Mouse (Mus musculus): Measurements from ENCODE around the gene Ddx49. TPM values are rescaled to one million over a fixed set of nuclear protein-coding genes. Genes with fewer than 3 reads are reported as not detected.

Ddx49 gene
- polyA plus RNA-seq, 1 experiment from 2014 or later = 53.7 TPM

- H3K36me3 ChIP-seq (ENCODE audit: poor library complexity, severe bottlenecking) = peaks cover 54% of the 10 kb centered on the region
- H3K4me2 ChIP-seq = peak within 1 kb of the TSS; percentile 81
- ATAC-seq = peak; percentile 48
These were observed 13.6 kb upstream of the Ddx49 start, which contains the start of gene Cers1 for GRCm38 (mm10) chr8:70315624-70316510. Gene Cers1 (plus strand): TSS chr8:70315775.

GRCm38 (mm10) chr8:70313399-70313798 is 11.1 kb upstream of the Ddx49 start:
- H3K4me2 ChIP-seq = no peak overlapping the region
- no peaks in the 10 kb centered on the region for H3K27me3 ChIP-seq
- H3K9me3 ChIP-seq (replicated peaks) = no peaks in the 10 kb centered on the region
- H3K9ac ChIP-seq = no peak overlapping the region; the same call in 1 of the 2 replicates
- peaks cover 55% of the 10 kb centered on the region for H3K36me3 ChIP-seq (ENCODE audit: poor library complexity, severe bottlenecking)
- H3K27ac ChIP-seq = no peak overlapping the region
- H3K4me1 ChIP-seq = peaks cover 37% of the 10 kb centered on the region
- 94% methylated on average over 2 of the region's 2 CpGs for WGBS
- no peak for ATAC-seq
- H3K4me3 ChIP-seq = no peak overlapping the region

More at GRCm38 (mm10) chr8:70315624-70316510, 13.6 kb upstream of the Ddx49 start, which contains the start of gene Cers1:
- no peaks in the 10 kb centered on the region for H3K9me3 ChIP-seq (replicated peaks)
- H3K4me3 ChIP-seq = peak within 1 kb of the TSS; percentile 61
- H3K9ac ChIP-seq = peak within 1 kb of the TSS; percentile 85
- peaks cover 38% of the 10 kb centered on the region for H3K4me1 ChIP-seq
- 1% methylated on average over 65 of the region's 66 CpGs for WGBS
- H3K27ac ChIP-seq = peak within 1 kb of the TSS; percentile 95
- no peaks in the 10 kb centered on the region for H3K27me3 ChIP-seq

DNA sequence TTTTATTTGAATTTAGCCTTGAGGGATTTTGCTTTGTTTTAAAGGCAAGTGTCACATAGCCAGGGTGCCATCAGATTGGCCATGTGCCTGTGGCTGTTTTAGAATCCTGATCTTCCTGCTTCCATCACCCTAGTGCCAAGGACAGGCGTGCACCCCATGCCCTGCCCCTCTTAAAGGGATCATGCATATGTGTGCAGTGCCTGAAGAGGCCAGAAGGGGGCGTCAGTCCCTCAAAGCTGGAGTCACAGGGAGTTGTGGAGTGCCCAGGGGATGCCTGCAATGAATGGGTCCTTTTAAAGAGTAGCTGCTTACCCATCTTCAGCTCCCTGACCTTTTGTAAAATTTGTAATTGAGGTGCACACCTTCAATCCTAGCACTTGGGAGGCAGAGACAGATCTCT is 7.0 kb upstream of the Ddx49 start:
- H3K36me3 ChIP-seq (ENCODE audit: poor library complexity, severe bottlenecking) = peaks cover 92% of the 10 kb centered on the region
- H3K9me3 ChIP-seq (replicated peaks) = no peaks in the 10 kb centered on the region
- H3K4me2 ChIP-seq = no peak overlapping the region
- 28% methylated on average over 2 of the region's 2 CpGs for WGBS
- H3K4me3 ChIP-seq = no peak overlapping the region
- no peaks in the 10 kb centered on the region for H3K27me3 ChIP-seq
- no peak overlapping the region for H3K9ac ChIP-seq
- no peak overlapping the region for H3K27ac ChIP-seq
- H3K4me1 ChIP-seq = no peaks in the 10 kb centered on the region
- ATAC-seq = no peak

DNA sequence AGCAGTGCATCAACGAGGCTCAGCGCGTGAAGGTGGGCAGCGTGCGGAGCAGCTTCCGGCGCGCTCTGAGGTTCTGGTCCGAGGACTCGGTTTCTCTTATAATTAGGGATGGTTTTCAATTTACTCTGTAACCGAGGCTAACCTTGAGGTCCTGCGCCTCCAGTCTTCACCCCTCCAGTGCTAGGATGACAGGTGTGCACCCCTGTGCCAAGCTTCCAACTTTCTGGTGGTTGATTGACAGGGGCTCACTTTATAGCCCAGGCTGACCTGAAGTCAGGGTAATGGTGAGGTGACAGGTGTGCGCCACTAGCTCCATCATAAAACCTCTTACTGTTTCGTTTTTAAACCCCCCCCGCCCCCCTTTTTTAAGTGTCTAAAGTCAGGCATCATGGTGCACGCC is 612 bp upstream of the Ddx49 start:
- H3K4me3 ChIP-seq = peak overlapping the region; percentile 65
- WGBS = 5% methylated on average over 16 of the region's 16 CpGs
- peak overlapping the region; percentile 98 for H3K4me2 ChIP-seq
- H3K9me3 ChIP-seq (replicated peaks) = no peaks in the 10 kb centered on the region
- H3K36me3 ChIP-seq (ENCODE audit: poor library complexity, severe bottlenecking) = peaks cover 51% of the 10 kb centered on the region
- ATAC-seq = peak; percentile 34
- peak overlapping the region; percentile 84 for H3K9ac ChIP-seq
- H3K27ac ChIP-seq = peak overlapping the region; percentile 5; the same call in 1 of the 2 replicates
- H3K4me1 ChIP-seq = peaks cover 22% of the 10 kb centered on the region
- H3K27me3 ChIP-seq = no peaks in the 10 kb centered on the region

- H3K9ac ChIP-seq = no peak overlapping the region
- no peak for ATAC-seq
- H3K36me3 ChIP-seq (ENCODE audit: poor library complexity, severe bottlenecking) = peaks cover 53% of the 10 kb centered on the region
- no peaks in the 10 kb centered on the region for H3K9me3 ChIP-seq (replicated peaks)
- 86% methylated on average over 3 of the region's 3 CpGs for WGBS
- no peaks in the 10 kb centered on the region for H3K27me3 ChIP-seq
- no peak overlapping the region for H3K4me2 ChIP-seq
- H3K27ac ChIP-seq = no peak overlapping the region
- H3K4me1 ChIP-seq = peaks cover 22% of the 10 kb centered on the region
- H3K4me3 ChIP-seq = no peak overlapping the region
These were observed 1.4 kb downstream of the Ddx49 start for GRCm38 (mm10) chr8:70300881-70301280.

GRCm38 (mm10) chr8:70293988-70294405 is 8.3 kb downstream of the Ddx49 start:
- Histone ChIP-seq H3K9me3 (replicated peaks) (no peaks in the 10 kb centered on the region), H3K27me3 (no peaks in the 10 kb centered on the region), H3K9ac (no peak overlapping the region), H3K27ac (no peak overlapping the region), H3K4me2 (no peak overlapping the region), H3K4me1 (no peaks in the 10 kb centered on the region), H3K4me3 (no peak overlapping the region), H3K36me3 (ENCODE audit: poor library complexity, severe bottlenecking) (peaks cover 95% of the 10 kb centered on the region)
- WGBS = 74% methylated on average over 5 of the region's 5 CpGs
- ATAC-seq = no peak

GRCm38 (mm10) chr8:70286737-70287136 is 15.6 kb downstream of the Ddx49 start:
- Histone ChIP-seq H3K4me1 (peaks cover 19% of the 10 kb centered on the region), H3K4me2 (no peak overlapping the region), H3K9me3 (replicated peaks) (peaks cover 6% of the 10 kb centered on the region), H3K36me3 (ENCODE audit: poor library complexity, severe bottlenecking) (peaks cover 71% of the 10 kb centered on the region), H3K27ac (no peak overlapping the region), H3K27me3 (no peaks in the 10 kb centered on the region), H3K9ac (no peak overlapping the region), H3K4me3 (no peak overlapping the region)
- WGBS = 91% methylated on average over 8 of the region's 8 CpGs
- no peak for ATAC-seq

DNA sequence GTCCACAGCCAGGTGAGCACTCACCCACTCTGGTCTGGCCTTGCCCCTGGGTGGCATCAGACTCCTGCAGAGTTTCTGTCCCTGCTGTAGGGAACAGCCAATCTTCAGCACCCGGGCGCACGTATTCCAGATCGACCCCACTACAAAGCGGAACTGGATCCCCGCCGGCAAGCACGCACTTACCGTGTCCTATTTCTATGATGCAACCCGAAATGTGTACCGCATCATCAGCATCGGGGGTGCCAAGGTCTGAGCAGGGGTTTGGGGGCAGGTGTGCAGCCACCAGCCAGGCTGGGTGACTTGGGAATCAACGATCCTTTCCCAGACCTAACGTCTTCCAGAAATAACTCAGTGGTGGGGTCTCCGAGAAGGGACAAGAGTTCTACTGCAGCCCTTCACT is 17.0 kb downstream of the Ddx49 start:
- no peak for ATAC-seq
- peaks cover 6% of the 10 kb centered on the region for H3K9me3 ChIP-seq (replicated peaks)
- no peak overlapping the region for H3K4me2 ChIP-seq
- H3K36me3 ChIP-seq (ENCODE audit: poor library complexity, severe bottlenecking) = peaks cover 57% of the 10 kb centered on the region
- no peaks in the 10 kb centered on the region for H3K27me3 ChIP-seq
- no peak overlapping the region for H3K27ac ChIP-seq
- 96% methylated on average over 15 of the region's 15 CpGs for WGBS
- no peak overlapping the region for H3K9ac ChIP-seq
- peaks cover 19% of the 10 kb centered on the region for H3K4me1 ChIP-seq
- H3K4me3 ChIP-seq = no peak overlapping the region

DNA sequence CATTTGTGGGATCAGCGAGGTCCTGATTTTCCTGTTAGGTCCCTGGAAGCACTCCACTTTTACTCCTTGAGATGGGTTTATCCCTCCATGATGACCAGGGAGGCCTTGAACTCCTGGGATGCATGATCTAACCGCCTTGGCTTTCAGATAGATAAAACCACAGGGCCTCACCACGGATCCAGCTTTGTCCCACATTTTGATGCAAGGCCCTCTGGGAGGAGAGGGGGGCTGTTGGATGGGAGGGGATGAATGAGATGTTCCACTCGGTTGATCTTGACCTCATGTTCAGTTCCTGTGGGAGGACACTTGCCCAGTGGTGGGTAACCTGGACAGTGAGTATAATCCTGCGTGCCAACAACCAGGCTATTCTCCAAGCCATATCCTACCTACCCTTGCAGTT is 17.9 kb downstream of the Ddx49 start:
- Histone ChIP-seq H3K9ac (no peak overlapping the region), H3K4me2 (peak overlapping the region; percentile 91), H3K4me1 (peaks cover 19% of the 10 kb centered on the region), H3K27me3 (no peaks in the 10 kb centered on the region), H3K27ac (no peak overlapping the region), H3K4me3 (peak overlapping the region; percentile 91; the same call in 1 of the 2 replicates), H3K36me3 (ENCODE audit: poor library complexity, severe bottlenecking) (peaks cover 48% of the 10 kb centered on the region), H3K9me3 (replicated peaks) (peaks cover 6% of the 10 kb centered on the region)
- no peak for ATAC-seq
- WGBS = 81% methylated on average over 5 of the region's 5 CpGs

- H3K27ac ChIP-seq = peak overlapping the region; percentile 62
- 2% methylated on average over 52 of the region's 55 CpGs for WGBS
- peaks cover 19% of the 10 kb centered on the region for H3K4me1 ChIP-seq
- no peaks in the 10 kb centered on the region for H3K27me3 ChIP-seq
- H3K4me2 ChIP-seq = peak overlapping the region; percentile 91
- peak overlapping the region; percentile 91 for H3K4me3 ChIP-seq
- H3K9ac ChIP-seq = peak overlapping the region; percentile 96
- ATAC-seq = peak; percentile 61
- peaks cover 38% of the 10 kb centered on the region for H3K36me3 ChIP-seq (ENCODE audit: poor library complexity, severe bottlenecking)
- peaks cover 6% of the 10 kb centered on the region for H3K9me3 ChIP-seq (replicated peaks)
These were observed 18.9 kb downstream of the Ddx49 start for GRCm38 (mm10) chr8:70283136-70284077.

GRCm38 (mm10) chr8:70282603-70283135 is 19.6 kb downstream of the Ddx49 start, which contains the start of gene Homer3:
Gene Homer3 (plus strand): TSS chr8:70282827.
- WGBS = 2% methylated on average over 33 of the region's 36 CpGs
- ATAC-seq = peak; percentile 91
- Histone ChIP-seq H3K4me2 (peak within 1 kb of the TSS; percentile 91), H3K27me3 (no peaks in the 10 kb centered on the region), H3K9me3 (replicated peaks) (peaks cover 6% of the 10 kb centered on the region), H3K4me1 (peaks cover 19% of the 10 kb centered on the region), H3K4me3 (peak within 1 kb of the TSS; percentile 91), H3K9ac (peak within 1 kb of the TSS; percentile 96), H3K36me3 (ENCODE audit: poor library complexity, severe bottlenecking) (peaks cover 30% of the 10 kb centered on the region), H3K27ac (peak within 1 kb of the TSS; percentile 62)

Measured in forebrain, embryonic 13.5 days (tissue).